14 mouse cellular contexts compared by ENCODE assay signal in the genomic region with DNA sequence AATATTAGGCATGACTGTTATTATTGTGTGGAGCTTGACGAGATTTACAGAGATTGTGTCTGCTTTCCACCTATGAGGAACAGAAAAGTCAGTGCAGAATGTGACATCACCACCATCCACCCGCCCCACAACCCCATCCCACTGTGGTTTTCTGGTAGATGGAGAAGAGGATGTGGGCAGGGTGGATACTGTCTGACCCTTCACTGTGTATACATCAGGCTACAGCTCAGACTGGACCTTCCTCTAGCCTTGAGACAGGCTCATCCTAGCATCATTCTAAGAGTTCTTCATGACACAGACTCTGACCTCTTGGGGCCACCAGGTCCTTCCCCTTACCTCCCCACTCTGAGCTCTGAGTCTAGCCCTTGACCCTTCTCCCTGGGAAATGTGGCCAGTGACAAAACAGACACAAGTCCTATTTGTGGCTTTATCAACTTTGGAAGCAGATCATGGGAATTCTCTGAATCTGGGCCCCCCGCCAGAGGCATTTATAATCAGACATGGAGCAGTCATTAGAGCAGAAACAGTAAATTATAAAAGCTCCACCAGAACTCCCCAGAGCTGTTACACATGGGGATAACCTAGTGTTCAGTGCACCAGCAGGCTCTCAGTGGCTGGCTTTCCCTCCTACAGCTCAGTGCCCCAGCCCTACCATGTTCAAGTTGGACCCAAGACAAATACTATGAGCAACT. TPM values are rescaled to one million over a fixed set of nuclear protein-coding genes. Genes with fewer than 3 reads are reported as not detected.
DNase-seq lines count a peak whose midpoint lies in the region; ATAC-seq and TF ChIP-seq lines count a peak whose summit lies in the region.
"Had no signal": no experiment of that assay in that cellular context is flagged by ENCODE, and none has a peak within 500 bp of the region (broad histone marks: within the 10 kb centered on the region; RNA-seq: fewer than 3 reads in every experiment).

No protein-coding gene starts in this region.

- 0 out of 2 replicates have a peak, but pooled peaks have one; percentile 26 for TF ChIP-seq POLR2A in heart, adult 2 months (IDR thresholded peaks at IDR 0.05; ENCODE audit: insufficient read depth, low read depth, low read length)

- peaks cover 24% of the 10 kb centered on the region for H3K4me1 ChIP-seq in heart, adult 2 months (ENCODE audit: control insufficient read depth, insufficient read depth, low read length)
- peaks cover 2% of the 10 kb centered on the region for H3K4me1 ChIP-seq in heart, embryonic 11.5 days (ENCODE audit: control insufficient read depth, insufficient read depth, low read length)
- H3K4me1 ChIP-seq in heart, embryonic 16.5 days (ENCODE audit: control insufficient read depth, insufficient read depth, low read length), result peaks cover 23% of the 10 kb centered on the region
- H3K4me1 ChIP-seq in kidney, embryonic 15.5 days, result peaks cover 30% of the 10 kb centered on the region
- 0 out of 2 replicates have a peak, but pooled peaks cover under 1% of the 10 kb centered on the region for H3K4me1 ChIP-seq in hindbrain, embryonic 12.5 days

- DNase-seq in heart, adult 2 months, result peak; percentile 65 to 77
- DNase-seq in adipocyte (ENCODE audit: low spot score), result peak; percentile 34
- DNase-seq in thymus, postnatal 10 days (ENCODE audit: low spot score in 2 of 2), result no peak
- DNase-seq: cerebellum, postnatal 36 days; midbrain, embryonic 14.5 days had no signal

- no peak for TF ChIP-seq CTCF in heart, adult 2 months (IDR thresholded peaks at IDR 0.05)

- no peaks in the 10 kb centered on the region; the same call in 1 of the 2 replicates for H3K79me2 ChIP-seq in heart, adult 2 months (replicated peaks; ENCODE audit: control insufficient read depth, insufficient read depth, low read length)

- no peak for ATAC-seq in heart, embryonic 11.5 days (replicated peaks; ENCODE audit: insufficient number of reproducible peaks, low FRiP score, low TSS enrichment)
- peak; percentile 73 for ATAC-seq in heart, embryonic 16.5 days (replicated peaks; ENCODE audit: extremely low read depth, insufficient read depth, low FRiP score)
- peak; percentile 71 for ATAC-seq in kidney, embryonic 15.5 days (replicated peaks; ENCODE audit: low FRiP score)
- ATAC-seq in hindbrain, embryonic 12.5 days (ENCODE audit: low FRiP score), result no peak
- no peak for ATAC-seq in erythroblast, adult 5-6 weeks (replicated peaks; ENCODE audit: low FRiP score, poor library complexity, severe bottlenecking)
- ATAC-seq: hindbrain, embryonic 16.5 days had no signal

- H3K27me3 ChIP-seq in heart, adult 2 months (ENCODE audit: control insufficient read depth, insufficient read depth, low read length), result no peaks in the 10 kb centered on the region
- H3K27me3 ChIP-seq in heart, embryonic 11.5 days (ENCODE audit: control insufficient read depth, insufficient read depth, low read length), result no peaks in the 10 kb centered on the region; the same call in 1 of the 2 replicates
- no peaks in the 10 kb centered on the region for H3K27me3 ChIP-seq in heart, embryonic 16.5 days (ENCODE audit: control insufficient read depth, insufficient read depth, low read length)
- H3K27me3 ChIP-seq in kidney, embryonic 15.5 days, result no peaks in the 10 kb centered on the region
- no peaks in the 10 kb centered on the region for H3K27me3 ChIP-seq in hindbrain, embryonic 12.5 days

- peaks cover 16% of the 10 kb centered on the region for H3K36me3 ChIP-seq in heart, adult 2 months (ENCODE audit: control insufficient read depth, insufficient read depth, low read length)
- H3K36me3 ChIP-seq in heart, embryonic 11.5 days (ENCODE audit: control insufficient read depth, insufficient read depth, low read length), result no peaks in the 10 kb centered on the region
- H3K36me3 ChIP-seq in heart, embryonic 16.5 days (ENCODE audit: control insufficient read depth, insufficient read depth), result no peaks in the 10 kb centered on the region
- H3K36me3 ChIP-seq in kidney, embryonic 15.5 days, result no peaks in the 10 kb centered on the region
- no peaks in the 10 kb centered on the region for H3K36me3 ChIP-seq in hindbrain, embryonic 12.5 days

- H3K9ac ChIP-seq in heart, adult 2 months (ENCODE audit: low read depth, low read length), result peak overlapping the region; percentile 41
- no peak overlapping the region for H3K9ac ChIP-seq in heart, embryonic 11.5 days (ENCODE audit: low read depth, low read length)
- H3K9ac ChIP-seq in heart, embryonic 16.5 days (ENCODE audit: low read length), result no peak overlapping the region
- no peak overlapping the region for H3K9ac ChIP-seq in kidney, embryonic 15.5 days
- H3K9ac ChIP-seq in hindbrain, embryonic 12.5 days, result no peak overlapping the region
- H3K9ac ChIP-seq: liver, embryonic 14.5 days had no signal

- intact Hi-C loops in heart, adult 2 months (cut with DNase I), result no loop called here

- peak overlapping the region; percentile 79 for H3K27ac ChIP-seq in heart, adult 2 months
- no peak overlapping the region for H3K27ac ChIP-seq in heart, embryonic 11.5 days (ENCODE audit: low read depth, low read length)
- H3K27ac ChIP-seq in heart, embryonic 16.5 days (ENCODE audit: low read length), result peak overlapping the region; percentile 85
- peak overlapping the region; percentile 54 for H3K27ac ChIP-seq in kidney, embryonic 15.5 days
- H3K27ac ChIP-seq in hindbrain, embryonic 12.5 days, result no peak overlapping the region
- H3K27ac ChIP-seq: liver, embryonic 14.5 days; stomach, postnatal 0 days had no signal

- H3K9me3 ChIP-seq in heart, embryonic 11.5 days (replicated peaks; ENCODE audit: control insufficient read depth, low read length), result no peaks in the 10 kb centered on the region
- no peaks in the 10 kb centered on the region for H3K9me3 ChIP-seq in heart, embryonic 16.5 days (replicated peaks; ENCODE audit: control insufficient read depth, low read length)
- no peaks in the 10 kb centered on the region for H3K9me3 ChIP-seq in kidney, embryonic 15.5 days (replicated peaks)
- H3K9me3 ChIP-seq in hindbrain, embryonic 12.5 days (replicated peaks), result no peaks in the 10 kb centered on the region

- no peak overlapping the region for H3K4me2 ChIP-seq in heart, embryonic 11.5 days
- no peak overlapping the region for H3K4me2 ChIP-seq in heart, embryonic 16.5 days (ENCODE audit: low read depth, low read length)
- H3K4me2 ChIP-seq in kidney, embryonic 15.5 days, result no peak overlapping the region
- no peak overlapping the region for H3K4me2 ChIP-seq in hindbrain, embryonic 12.5 days (replicated peaks)

- no peak overlapping the region for H3K4me3 ChIP-seq in heart, adult 2 months
- no peak overlapping the region for H3K4me3 ChIP-seq in heart, embryonic 11.5 days (ENCODE audit: low read depth, low read length)
- H3K4me3 ChIP-seq in heart, embryonic 16.5 days (ENCODE audit: low read length), result no peak overlapping the region
- H3K4me3 ChIP-seq in kidney, embryonic 15.5 days (replicated peaks), result no peak overlapping the region
- no peak overlapping the region for H3K4me3 ChIP-seq in hindbrain, embryonic 12.5 days

- no peak for TF ChIP-seq EP300 in heart, adult 2 months (IDR thresholded peaks at IDR 0.05; ENCODE audit: insufficient read depth, low read depth, low read length)

- WGBS in heart, adult 2 months, result 68% methylated on average over 3 of the region's 3 CpGs
- 79% methylated on average over 3 of the region's 3 CpGs for WGBS in heart, embryonic 11.5 days (ENCODE audit: insufficient replicate concordance)
- 63% methylated on average over 3 of the region's 3 CpGs for WGBS in heart, embryonic 16.5 days
- 52% methylated on average over 3 of the region's 3 CpGs for WGBS in kidney, embryonic 15.5 days
- WGBS in hindbrain, embryonic 12.5 days, result 85% methylated on average over 3 of the region's 3 CpGs

RNA-seq across cellular contexts. Expression of a gene that starts 48.1 kb away (rescaled TPM):
- total RNA-seq in heart, adult 2 months (2021), result 10 to 100 TPM; 60.1 to 69.8 TPM
- polyA plus RNA-seq in heart, adult 2 months (2012; rRNA removed), result 29.1 and 42.7 TPM in 2 replicates
- 1.5 and 1.7 TPM in 2 replicates for polyA plus RNA-seq in heart, embryonic 11.5 days (2014; fragmentation: Nextera tagmentation; extraction: Ambion mirVana)
- 2.8 and 3.4 TPM in 2 replicates for polyA plus RNA-seq in heart, embryonic 16.5 days (2015; fragmentation: Nextera tagmentation; extraction: Ambion mirVana)
- polyA plus RNA-seq in kidney, embryonic 15.5 days (2015; fragmentation: Nextera tagmentation; extraction: Ambion mirVana), result 4.9 TPM in 2 replicates
- polyA plus RNA-seq in hindbrain, embryonic 12.5 days (2016; fragmentation: Nextera tagmentation; extraction: Ambion mirVana), result 2.0 and 2.8 TPM in 2 replicates
- not detected in 2 replicates for total RNA-seq in erythroblast, adult 5-6 weeks (2015; ENCODE audit: low replicate concordance)
- total RNA-seq in erythroblast, adult 5-6 weeks (2017; ENCODE audit: low replicate concordance), result not detected in 2 replicates
- total RNA-seq: CH12.LX had no signal

Comparison
In these comparisons a context has a peak if more than half of its experiments do, and no peak if none do; other contexts are left out.
1. H3K27ac ChIP-seq: peak in heart, adult 2 months (single experiment), heart, embryonic 16.5 days (single experiment) and kidney, embryonic 15.5 days (single experiment); none in heart, embryonic 11.5 days (single experiment) and hindbrain, embryonic 12.5 days (single experiment).
2. ATAC-seq: peak in heart, embryonic 16.5 days (single experiment) and kidney, embryonic 15.5 days (single experiment); none in heart, embryonic 11.5 days (single experiment), hindbrain, embryonic 12.5 days (single experiment) and erythroblast, adult 5-6 weeks (single experiment).
3. DNase-seq: peak in heart, adult 2 months (2 of 2) and adipocyte (single experiment); none in thymus, postnatal 10 days (0 of 2).